Mouse (Mus musculus) spleen, adult 2 months (tissue): Measurements from ENCODE around the gene Apba3.

Experiments used
- CTCF ChIP-seq: fragments of 200-500 bp; IDR thresholded peaks from 2 replicates; pipeline ENCODE4 v1.5.1; 2011; ENCODE audit warnings: mild to moderate bottlenecking, inconsistent platforms; ENCODE audit not compliant: insufficient read depth, insufficient read length, insufficient replicate concordance; ENCODE audit errors: extremely low read depth
- POLR2A ChIP-seq: fragments of 200-500 bp; IDR thresholded peaks from 2 replicates; pipeline ENCODE4 v1.6.1; 2011; ENCODE audit warnings: low read depth, low read length, inconsistent platforms

DNA sequence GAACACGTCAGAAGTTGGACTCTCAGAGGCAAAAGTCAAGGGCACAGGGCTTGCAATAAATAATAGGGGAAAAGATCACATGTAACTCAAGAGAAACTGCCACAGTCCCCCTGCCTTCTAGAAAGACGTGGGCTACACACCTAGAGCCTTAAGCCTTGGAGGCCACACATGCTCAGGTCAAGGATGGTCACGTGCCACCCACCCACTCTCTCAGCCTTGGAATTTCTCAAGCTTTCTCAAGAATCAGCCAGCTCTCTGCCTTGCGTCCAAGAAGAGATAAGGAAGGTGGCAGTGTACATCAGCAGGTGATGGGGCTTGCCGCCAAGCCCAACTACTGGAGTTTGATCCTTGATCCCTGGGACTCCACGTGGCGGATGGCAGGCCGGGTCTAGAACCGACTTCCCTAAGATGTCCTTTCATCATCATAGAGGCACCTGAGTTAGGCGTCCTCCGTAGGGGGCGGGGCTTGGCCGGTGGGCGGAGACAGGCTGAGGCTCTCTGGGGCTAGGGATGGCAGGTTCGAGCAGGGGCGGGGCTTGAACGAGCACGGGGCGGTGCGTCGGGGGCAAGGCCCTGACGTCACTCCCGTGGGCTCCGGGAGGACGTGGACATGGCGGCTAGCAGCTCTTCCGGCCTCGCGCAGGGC, 34.1 kb upstream of the Apba3 start, which contains the start of gene Zfr2:
- TF ChIP-seq POLR2A: peak; percentile 14; the same call in 1 of the 2 replicates
- no peak for TF ChIP-seq CTCF
